Mouse (Mus musculus) heart, embryonic 14.5 days (tissue): Measurements from ENCODE around the gene Gsto2. TPM values are rescaled to one million over a fixed set of nuclear protein-coding genes. Genes with fewer than 3 reads are reported as not detected.

ENCODE experiments used
- microRNA-seq: library from miRNA; unstranded; fragments of <30 nt; microRNA quantifications from one replicate; pipeline ENCODE4, GENCODE M21; 2016
- polyA plus RNA-seq: library from polyadenylated mRNA; unstranded; fragments of >200 nt; fragmentation: Nextera tagmentation; extraction: Ambion mirVana; gene quantifications from 2 replicates; pipeline ENCODE4 v1.2.1, GENCODE M21; 2014

Gene Gsto2
- polyA plus RNA-seq, 1 experiment from 2014 or later: 2.3 TPM

Small RNAs within 50 kb of the gene (microRNA-seq; reads per million reads assigned to microRNA genes)
- not detected for gene Gm22240

Other genes with a start within 250 kb of the Gsto2 start
- 0.46 and 0.75 TPM in 2 replicates for gene Col17a1, start 173.4 kb upstream of the Gsto2 start, polyA plus RNA-seq
- 213 and 217 TPM in 2 replicates for gene Sfr1, start 133.9 kb upstream of the Gsto2 start, polyA plus RNA-seq
- gene Gsto1, start 10.6 kb upstream of the Gsto2 start, polyA plus RNA-seq: 88.0 and 92.7 TPM in 2 replicates
- 0.16 TPM in 2 replicates for gene Cfap43, start 53.8 kb downstream of the Gsto2 start, polyA plus RNA-seq
- 15.8 and 16.4 TPM in 2 replicates for gene Itprip, start 53.8 kb downstream of the Gsto2 start, polyA plus RNA-seq
- 0.08 and 0.12 TPM in 2 replicates for gene Cfap58, start 72.1 kb downstream of the Gsto2 start, polyA plus RNA-seq